Mouse (Mus musculus) limb, embryonic 13.5 days (tissue): ENCODE results near the gene Ifi47. TPM values are rescaled to one million over a fixed set of nuclear protein-coding genes. Genes with fewer than 3 reads are reported as not detected.

ENCODE experiments used
- ATAC-seq: fragments of 200-750 bp; cut with Nextera tagmentation; 2 replicates; pipeline ENCODE4 v1.8.0; 2017; ENCODE audit warnings: low read depth, moderate number of reproducible peaks, moderate TSS enrichment; ENCODE audit not compliant: low FRiP score
- H3K27ac ChIP-seq: fragments of 300-500 bp; sonication (generic); 2 replicates; pipeline ENCODE4 v1.5.1; 2015; ENCODE audit warnings: inconsistent platforms, mild to moderate bottlenecking, moderate library complexity
- H3K27me3 ChIP-seq: fragments of 300-500 bp; sonication (generic); 2 replicates; pipeline ENCODE4 v1.6.1; 2015; ENCODE audit warnings: mild to moderate bottlenecking, inconsistent platforms
- H3K36me3 ChIP-seq: fragments of 300-500 bp; sonication (generic); 2 replicates; pipeline ENCODE4 v1.6.1; 2015; ENCODE audit warnings: inconsistent platforms, mild to moderate bottlenecking, moderate library complexity
- H3K4me1 ChIP-seq: fragments of 300-500 bp; sonication (generic); 2 replicates; pipeline ENCODE4 v1.6.1; 2015; ENCODE audit warnings: inconsistent platforms
- H3K4me2 ChIP-seq: fragments of 300-500 bp; sonication (generic); replicated peaks from 2 replicates; pipeline ENCODE4 v1.6.1; 2015; ENCODE audit warnings: inconsistent platforms, mild to moderate bottlenecking, moderate library complexity
- H3K4me3 ChIP-seq: fragments of 300-500 bp; sonication (generic); 2 replicates; pipeline ENCODE4 v1.5.1; 2015; ENCODE audit warnings: moderate library complexity, mild to moderate bottlenecking, inconsistent platforms
- H3K9ac ChIP-seq: fragments of 300-500 bp; sonication (generic); 2 replicates; pipeline ENCODE4 v1.6.1; 2015; ENCODE audit warnings: mild to moderate bottlenecking, inconsistent platforms
- H3K9me3 ChIP-seq: fragments of 300-500 bp; sonication (generic); 2 replicates; pipeline ENCODE4 v1.6.1; 2016; ENCODE audit warnings: inconsistent platforms
- WGBS: fragments of 180-500 bp; shearing (Covaris S2); methylation state at CpG from one replicate; pipeline ENCODE4 v1.1.7; 2015; 5-methylcytosine and 5-hydroxymethylcytosine counted together
- polyA plus RNA-seq: library from polyadenylated mRNA; unstranded; fragments of >200 nt; fragmentation: Nextera tagmentation; extraction: Ambion mirVana; gene quantifications from 2 replicates; pipeline ENCODE4 v1.2.1, GENCODE M21; 2015

The Ifi47 gene
- polyA plus RNA-seq, 1 experiment from 2014 or later: 0.90 TPM

- no peaks in the 10 kb centered on the region for H3K9me3 ChIP-seq
- no peak overlapping the region for H3K27ac ChIP-seq
- no peaks in the 10 kb centered on the region for H3K4me1 ChIP-seq
- H3K9ac ChIP-seq: no peak overlapping the region
- WGBS: 73% methylated on average over 3 of the region's 3 CpGs
- no peak for ATAC-seq
- H3K4me3 ChIP-seq: no peak overlapping the region
- H3K4me2 ChIP-seq: no peak overlapping the region
- no peaks in the 10 kb centered on the region for H3K27me3 ChIP-seq
- H3K36me3 ChIP-seq: no peaks in the 10 kb centered on the region
Measured at GRCm38 (mm10) chr11:49081886-49082285, 5.5 kb downstream of the Ifi47 start.

DNA sequence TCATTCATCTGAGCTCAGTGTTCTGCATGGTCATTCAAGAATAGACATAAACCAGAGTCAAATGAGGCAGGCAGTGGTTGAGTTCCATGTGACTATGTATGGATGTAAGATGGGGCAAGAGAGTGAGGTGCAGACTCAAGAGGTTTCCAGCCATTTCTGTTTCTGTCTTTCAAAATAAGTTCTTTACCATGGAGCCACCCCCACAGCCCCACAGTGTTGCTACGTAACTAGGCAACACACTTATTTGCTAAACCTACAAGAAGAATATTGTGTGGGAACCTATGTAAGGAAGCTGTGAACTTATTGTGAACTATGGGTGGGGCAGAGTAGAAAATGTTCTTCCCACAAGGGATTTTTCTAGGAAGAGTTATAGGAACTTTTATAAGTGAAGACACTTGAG, 6.8 kb downstream of the Ifi47 start:
- Histone ChIP-seq H3K4me3 (no peak overlapping the region), H3K4me2 (no peak overlapping the region), H3K27ac (no peak overlapping the region), H3K9me3 (no peaks in the 10 kb centered on the region), H3K4me1 (peaks cover 4% of the 10 kb centered on the region; the same call in 1 of the 2 replicates), H3K36me3 (no peaks in the 10 kb centered on the region), H3K9ac (no peak overlapping the region), H3K27me3 (0 out of 2 replicates have a peak, but pooled peaks cover 2% of the 10 kb centered on the region)
- WGBS: 89% methylated on average over 1 of the region's 1 CpGs
- no peak for ATAC-seq

DNA sequence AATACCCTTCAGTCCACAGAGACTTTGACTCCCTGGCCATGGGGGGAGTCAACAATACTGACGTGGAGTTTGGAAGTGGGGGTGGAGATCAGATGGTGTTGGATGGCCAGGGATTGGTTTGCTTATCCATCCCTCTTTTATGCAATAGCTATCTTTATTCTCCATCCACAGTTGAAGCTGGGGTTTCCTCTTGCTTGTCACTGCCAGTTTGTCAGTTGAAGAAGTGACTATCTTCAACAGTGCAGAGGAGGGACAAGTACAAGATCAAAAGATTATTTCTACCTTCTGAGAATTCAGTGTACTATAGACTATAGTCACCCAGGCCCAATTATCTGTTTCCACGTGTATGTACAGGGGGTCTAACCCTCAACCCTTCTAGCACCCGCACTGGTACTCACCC, 7.4 kb downstream of the Ifi47 start:
- ATAC-seq: no peak
- Histone ChIP-seq H3K9ac (no peak overlapping the region), H3K27ac (no peak overlapping the region), H3K4me2 (no peak overlapping the region), H3K9me3 (no peaks in the 10 kb centered on the region), H3K36me3 (no peaks in the 10 kb centered on the region), H3K4me3 (no peak overlapping the region), H3K27me3 (0 out of 2 replicates have a peak, but pooled peaks cover 2% of the 10 kb centered on the region), H3K4me1 (peaks cover 7% of the 10 kb centered on the region; the same call in 1 of the 2 replicates)
- 80% methylated on average over 3 of the region's 3 CpGs for WGBS

GRCm38 (mm10) chr11:49084385-49084784, 8.0 kb downstream of the Ifi47 start:
- no peak overlapping the region for H3K27ac ChIP-seq
- 82% methylated on average over 1 of the region's 1 CpGs for WGBS
- no peak for ATAC-seq
- no peak overlapping the region for H3K4me2 ChIP-seq
- H3K9ac ChIP-seq: no peak overlapping the region
- H3K9me3 ChIP-seq: no peaks in the 10 kb centered on the region
- H3K27me3 ChIP-seq: 0 out of 2 replicates have a peak, but pooled peaks cover 2% of the 10 kb centered on the region
- H3K4me1 ChIP-seq: peaks cover 7% of the 10 kb centered on the region; the same call in 1 of the 2 replicates
- H3K4me3 ChIP-seq: no peak overlapping the region
- H3K36me3 ChIP-seq: no peaks in the 10 kb centered on the region

DNA sequence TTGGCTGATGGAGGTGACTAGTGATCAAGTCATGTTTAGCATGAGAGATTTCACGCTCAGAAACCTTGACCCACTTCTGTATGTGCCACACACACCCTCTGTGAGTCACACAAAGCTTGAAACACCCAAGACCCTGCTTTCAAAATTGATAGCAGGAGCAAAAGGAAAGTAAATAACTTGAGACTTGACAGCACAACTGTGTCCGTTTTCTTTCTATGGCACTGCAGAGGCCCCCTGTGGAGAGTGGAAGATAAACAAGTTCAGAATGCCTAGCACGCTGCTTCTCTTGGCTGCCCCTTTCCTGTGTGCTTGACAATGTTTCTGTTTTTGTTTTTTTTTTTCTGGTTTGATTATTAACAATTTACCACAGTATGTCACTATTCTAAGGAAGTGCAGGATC, 8.5 kb downstream of the Ifi47 start:
- no peak for ATAC-seq
- no peaks in the 10 kb centered on the region for H3K9me3 ChIP-seq
- H3K9ac ChIP-seq: no peak overlapping the region
- 42% methylated on average over 3 of the region's 3 CpGs for WGBS
- H3K4me2 ChIP-seq: no peak overlapping the region
- no peaks in the 10 kb centered on the region for H3K36me3 ChIP-seq
- H3K27me3 ChIP-seq: 0 out of 2 replicates have a peak, but pooled peaks cover 2% of the 10 kb centered on the region
- peaks cover 7% of the 10 kb centered on the region; the same call in 1 of the 2 replicates for H3K4me1 ChIP-seq
- H3K27ac ChIP-seq: no peak overlapping the region
- H3K4me3 ChIP-seq: no peak overlapping the region

DNA sequence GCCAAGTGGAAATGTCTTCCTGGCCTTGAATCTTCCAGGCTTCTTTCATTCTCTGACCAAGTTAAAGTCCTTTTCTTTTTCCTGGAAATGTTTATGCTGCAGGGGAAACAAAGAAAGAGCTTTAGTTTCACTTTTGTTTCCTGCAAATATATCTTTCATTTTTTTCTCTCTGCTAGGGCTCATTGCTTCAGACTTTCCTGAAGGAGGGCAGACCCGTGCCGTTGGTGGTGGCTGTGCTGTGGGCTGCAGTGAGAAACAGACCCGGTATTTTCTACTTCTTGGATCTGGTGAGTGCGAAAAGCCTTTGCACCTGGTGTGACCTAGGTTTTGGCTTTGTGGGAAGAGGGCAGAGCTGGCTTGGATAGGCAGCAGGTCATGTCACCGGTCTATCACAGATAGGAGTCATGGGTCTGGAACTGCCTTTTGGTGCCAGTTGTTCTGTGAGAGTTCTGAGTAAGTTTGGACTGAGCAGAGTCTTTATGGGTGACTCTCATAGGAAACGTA, 10.5 kb downstream of the Ifi47 start:
- H3K9me3 ChIP-seq: no peaks in the 10 kb centered on the region
- WGBS: 77% methylated on average over 6 of the region's 6 CpGs
- no peak overlapping the region for H3K4me3 ChIP-seq
- no peak for ATAC-seq
- no peaks in the 10 kb centered on the region for H3K36me3 ChIP-seq
- no peak overlapping the region for H3K27ac ChIP-seq
- peaks cover 7% of the 10 kb centered on the region; the same call in 1 of the 2 replicates for H3K4me1 ChIP-seq
- H3K27me3 ChIP-seq: 0 out of 2 replicates have a peak, but pooled peaks cover 2% of the 10 kb centered on the region
- no peak overlapping the region for H3K4me2 ChIP-seq
- H3K9ac ChIP-seq: no peak overlapping the region

DNA sequence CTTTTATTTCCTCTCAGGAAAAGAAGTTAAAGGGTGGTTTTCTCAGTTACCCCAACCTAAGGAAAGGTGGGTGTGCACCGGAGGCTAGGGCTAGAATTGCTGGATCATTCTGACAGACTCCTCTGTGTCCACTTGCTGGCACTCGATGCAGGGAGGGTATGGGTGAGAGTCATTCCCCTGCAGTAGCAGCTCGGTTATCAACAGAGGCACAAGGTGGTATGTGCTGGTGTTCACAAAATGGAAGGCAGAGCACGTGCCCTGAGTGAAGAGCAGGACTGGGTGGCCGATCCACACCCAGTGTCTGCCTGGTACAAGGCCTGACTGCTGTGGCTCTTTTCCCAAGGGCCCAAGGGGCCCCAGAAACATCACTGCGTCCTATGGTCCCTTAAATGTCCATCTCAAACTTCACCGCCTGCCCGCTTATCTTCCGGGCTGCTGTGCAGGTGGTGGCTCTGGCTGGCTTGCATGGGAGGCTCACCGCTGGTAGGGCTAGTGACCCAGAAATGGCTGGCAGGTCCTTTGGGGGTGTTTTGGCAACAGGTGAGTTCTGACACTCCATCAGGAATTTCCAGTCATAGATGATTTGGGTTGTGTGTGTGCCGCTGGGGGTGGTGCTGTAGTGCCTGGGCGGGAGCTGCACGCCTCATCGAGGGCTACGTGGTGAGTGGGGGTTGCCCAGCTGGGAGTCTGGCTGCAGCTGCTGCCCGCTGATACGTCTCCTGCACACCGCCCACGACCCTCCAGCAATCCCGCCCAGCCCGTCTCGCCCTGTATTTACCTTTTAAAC, 11.6 kb downstream of the Ifi47 start:
- Histone ChIP-seq H3K4me2 (peak overlapping the region; percentile 38), H3K9ac (no peak overlapping the region), H3K9me3 (no peaks in the 10 kb centered on the region), H3K27me3 (0 out of 2 replicates have a peak, but pooled peaks cover 2% of the 10 kb centered on the region), H3K4me1 (peaks cover 7% of the 10 kb centered on the region; the same call in 1 of the 2 replicates), H3K4me3 (no peak overlapping the region), H3K27ac (no peak overlapping the region), H3K36me3 (no peaks in the 10 kb centered on the region)
- 44% methylated on average over 22 of the region's 22 CpGs for WGBS
- ATAC-seq: 0 out of 2 replicates have a peak, but pooled peaks have one; percentile 28

GRCm38 (mm10) chr11:49088990-49089652, 12.7 kb downstream of the Ifi47 start:
- no peak overlapping the region for H3K9ac ChIP-seq
- ATAC-seq: no peak
- 0 out of 2 replicates have a peak, but pooled peaks cover 2% of the 10 kb centered on the region for H3K27me3 ChIP-seq
- no peak overlapping the region for H3K27ac ChIP-seq
- H3K4me2 ChIP-seq: no peak overlapping the region
- H3K4me1 ChIP-seq: peaks cover 7% of the 10 kb centered on the region; the same call in 1 of the 2 replicates
- no peaks in the 10 kb centered on the region for H3K36me3 ChIP-seq
- no peaks in the 10 kb centered on the region for H3K9me3 ChIP-seq
- 81% methylated on average over 5 of the region's 5 CpGs for WGBS
- H3K4me3 ChIP-seq: no peak overlapping the region

GRCm38 (mm10) chr11:49089735-49090507, 13.5 kb downstream of the Ifi47 start:
- H3K27me3 ChIP-seq: 0 out of 2 replicates have a peak, but pooled peaks cover 2% of the 10 kb centered on the region
- peaks cover 7% of the 10 kb centered on the region; the same call in 1 of the 2 replicates for H3K4me1 ChIP-seq
- 85% methylated on average over 3 of the region's 3 CpGs for whole genome bisulfite sequencing
- H3K4me2 ChIP-seq: no peak overlapping the region
- H3K9ac ChIP-seq: no peak overlapping the region
- H3K27ac ChIP-seq: no peak overlapping the region
- no peaks in the 10 kb centered on the region for H3K36me3 ChIP-seq
- no peak overlapping the region for H3K4me3 ChIP-seq
- H3K9me3 ChIP-seq: no peaks in the 10 kb centered on the region
- no peak for ATAC-seq

DNA sequence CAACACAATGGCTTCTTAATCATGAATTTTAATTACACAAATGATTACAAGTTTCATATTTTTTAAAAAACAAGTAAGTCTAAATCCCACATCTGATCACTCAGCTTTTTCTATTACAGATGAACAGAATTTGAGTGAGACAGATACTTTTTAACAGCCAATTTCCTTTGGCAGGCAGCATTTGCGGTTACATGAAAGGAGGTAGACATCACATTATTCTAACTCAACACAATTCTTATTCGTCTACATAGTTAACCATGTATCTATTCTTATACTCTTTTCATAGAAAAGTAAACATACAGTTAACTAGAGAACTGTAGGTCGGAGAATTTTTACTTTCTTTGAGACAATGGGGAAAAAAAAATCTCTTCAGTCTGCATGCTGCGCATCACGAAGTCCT, 14.2 kb downstream of the Ifi47 start:
- no peak for ATAC-seq
- Histone ChIP-seq H3K27me3 (0 out of 2 replicates have a peak, but pooled peaks cover 2% of the 10 kb centered on the region), H3K36me3 (no peaks in the 10 kb centered on the region), H3K9me3 (no peaks in the 10 kb centered on the region), H3K27ac (no peak overlapping the region), H3K4me3 (no peak overlapping the region), H3K4me1 (peaks cover 7% of the 10 kb centered on the region; the same call in 1 of the 2 replicates), H3K4me2 (no peak overlapping the region), H3K9ac (no peak overlapping the region)
- WGBS: 89% methylated on average over 5 of the region's 5 CpGs

DNA sequence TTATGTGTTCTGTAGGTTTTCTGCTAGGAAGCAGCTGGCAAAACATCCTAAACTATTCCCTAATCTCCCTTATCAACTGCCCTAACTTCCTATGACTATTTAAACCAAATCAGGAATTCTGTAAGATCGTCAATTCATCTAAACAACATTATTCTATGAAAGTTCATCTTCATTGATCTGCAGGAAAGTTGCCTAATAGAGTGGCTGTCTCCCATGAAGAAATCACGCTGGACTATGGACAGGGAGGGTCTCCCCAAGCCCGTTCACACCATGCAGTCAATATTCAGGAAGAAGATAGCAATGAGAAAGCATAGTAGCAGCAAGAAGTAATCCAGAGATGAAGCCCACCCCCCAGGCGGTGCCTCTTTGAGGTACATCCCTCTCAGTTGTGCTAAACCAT, 14.8 kb downstream of the Ifi47 start:
- Histone ChIP-seq H3K4me2 (no peak overlapping the region), H3K4me3 (no peak overlapping the region), H3K27me3 (0 out of 2 replicates have a peak, but pooled peaks cover 2% of the 10 kb centered on the region), H3K9ac (no peak overlapping the region), H3K9me3 (no peaks in the 10 kb centered on the region), H3K27ac (no peak overlapping the region), H3K4me1 (peaks cover 7% of the 10 kb centered on the region; the same call in 1 of the 2 replicates), H3K36me3 (no peaks in the 10 kb centered on the region)
- WGBS: 80% methylated on average over 4 of the region's 4 CpGs
- no peak for ATAC-seq
